Mouse (Mus musculus) macrophage (primary cell): ENCODE data around the gene Tex22. TPM values are rescaled to one million over a fixed set of nuclear protein-coding genes. Genes with fewer than 3 reads are reported as not detected.

Experiments
- H3K27ac ChIP-seq: fragments of 350-480 bp; formaldehyde crosslinking; 2 replicates; pipeline ENCODE4 v1.9.0; 2021
- H3K36me3 ChIP-seq: fragments of 350-480 bp; formaldehyde crosslinking; 2 replicates; pipeline ENCODE4 v1.9.0; 2021; ENCODE audit errors: inconsistent target
- H3K4me3 ChIP-seq: fragments of 350-480 bp; formaldehyde crosslinking; 2 replicates; pipeline ENCODE4 v1.9.0; 2021; ENCODE audit errors: inconsistent target
- H3K79me2 ChIP-seq: fragments of 350-480 bp; formaldehyde crosslinking; 2 replicates; pipeline ENCODE4 v1.9.0; 2021; ENCODE audit errors: inconsistent target
- WGBS: methylation state at CpG from one replicate; pipeline ENCODE4 v1.1.7; 2026; ENCODE audit warnings: inconsistent platforms; ENCODE audit not compliant: missing documents; 5-methylcytosine and 5-hydroxymethylcytosine counted together
- polyA plus RNA-seq: library from polyadenylated mRNA; stranded (reverse); fragments of 250-400 nt; gene quantifications from 3 replicates; pipeline ENCODE4 v1.2.4, GENCODE M21; 2018; ENCODE audit warnings: inconsistent platforms
- total RNA-seq, 78 experiments: library from RNA; depleted of rRNA; stranded (reverse); fragments of 250-400 nt; gene quantifications; 1 replicate in 9 of 78; 2 replicates in 24 of 78; 3 replicates in 43 of 78; 4 replicates in 2 of 78; pipeline ENCODE4 v1.2.4; 2018; ENCODE audit warnings: inconsistent platforms in 56 of 78

Gene Tex22
- 1 to 10 TPM in 21 of 26 experiments, under 1 TPM in 4, not detected in 1; 0.71 to 7.4 (median 1.4) TPM for total RNA-seq (2018; cell fraction: chromatin; rRNA removed)
- under 1 TPM in 2 of 26 experiments, not detected in 24; 0.20 to 0.39 TPM for total RNA-seq (2018; cell fraction: cytosol; rRNA removed)
- 1 to 10 TPM in 6 of 26 experiments, under 1 TPM in 10, not detected in 10; 0.46 to 2.0 (median 0.76) TPM for total RNA-seq (2018; cell fraction: nucleus; rRNA removed)
- polyA plus RNA-seq: not detected in 3 replicates

- H3K79me2 ChIP-seq: no peaks in the 10 kb centered on the region
- peak within 1 kb of the TSS; percentile 53 for H3K27ac ChIP-seq
- H3K36me3 ChIP-seq: peaks cover 25% of the 10 kb centered on the region
- WGBS: 2% methylated on average over 32 of the region's 32 CpGs
- H3K4me3 ChIP-seq: peak within 1 kb of the TSS; percentile 50
Measured at GRCm38 (mm10) chr12:113074329-113075062, at the start of gene Tex22. Tex22 (plus strand) TSS chr12:113074502.

- 100% methylated on average over 1 of the region's 1 CpGs for WGBS
Measured at GRCm38 (mm10) chr12:113026557-113026956, 47.7 kb upstream of the Tex22 start.

GRCm38 (mm10) chr12:113027495-113027894 is 46.8 kb upstream of the Tex22 start:
- H3K79me2 ChIP-seq: peaks cover 90% of the 10 kb centered on the region
- 100% methylated on average over 2 of the region's 2 CpGs for WGBS
- peaks cover 27% of the 10 kb centered on the region; the same call in 1 of the 2 replicates for H3K36me3 ChIP-seq
- H3K4me3 ChIP-seq: no peak overlapping the region
- H3K27ac ChIP-seq: no peak overlapping the region

More at GRCm38 (mm10) chr12:113026557-113026956, 47.7 kb upstream of the Tex22 start:
- Histone ChIP-seq H3K27ac (peak overlapping the region; percentile 32), H3K79me2 (peaks cover 90% of the 10 kb centered on the region), H3K4me3 (no peak overlapping the region), H3K36me3 (peaks cover 27% of the 10 kb centered on the region; the same call in 1 of the 2 replicates)

- Histone ChIP-seq H3K4me3 (no peak overlapping the region), H3K79me2 (peaks cover 91% of the 10 kb centered on the region), H3K36me3 (peaks cover 27% of the 10 kb centered on the region; the same call in 1 of the 2 replicates), H3K27ac (no peak overlapping the region)
- 92% methylated on average over 5 of the region's 5 CpGs for WGBS
Measured at GRCm38 (mm10) chr12:113028067-113028466, 46.2 kb upstream of the Tex22 start.

GRCm38 (mm10) chr12:113028898-113029297 is 45.4 kb upstream of the Tex22 start:
- 87% methylated on average over 9 of the region's 9 CpGs for WGBS

GRCm38 (mm10) chr12:113030046-113030445 is 44.3 kb upstream of the Tex22 start:
- peak overlapping the region; percentile 81 for H3K27ac ChIP-seq
- 77% methylated on average over 4 of the region's 4 CpGs for WGBS
- no peak overlapping the region for H3K4me3 ChIP-seq
- H3K36me3 ChIP-seq: peaks cover 26% of the 10 kb centered on the region; the same call in 1 of the 2 replicates
- H3K79me2 ChIP-seq: peaks cover 91% of the 10 kb centered on the region

More at GRCm38 (mm10) chr12:113028898-113029297, 45.4 kb upstream of the Tex22 start:
- Histone ChIP-seq H3K27ac (no peak overlapping the region), H3K4me3 (no peak overlapping the region), H3K79me2 (peaks cover 91% of the 10 kb centered on the region), H3K36me3 (peaks cover 27% of the 10 kb centered on the region; the same call in 1 of the 2 replicates)

- Histone ChIP-seq H3K4me3 (no peak overlapping the region), H3K36me3 (peaks cover 16% of the 10 kb centered on the region; the same call in 1 of the 2 replicates), H3K79me2 (peaks cover 91% of the 10 kb centered on the region), H3K27ac (peak overlapping the region; percentile 81)
- 13% methylated on average over 9 of the region's 9 CpGs for WGBS
Measured at GRCm38 (mm10) chr12:113030993-113031392, 43.3 kb upstream of the Tex22 start.

GRCm38 (mm10) chr12:113031441-113031840 is 42.9 kb upstream of the Tex22 start:
- Histone ChIP-seq H3K27ac (peak overlapping the region; percentile 81), H3K4me3 (no peak overlapping the region), H3K79me2 (peaks cover 93% of the 10 kb centered on the region), H3K36me3 (peaks cover 15% of the 10 kb centered on the region; the same call in 1 of the 2 replicates)
- 29% methylated on average over 6 of the region's 6 CpGs for WGBS

GRCm38 (mm10) chr12:113032296-113033250 is 41.7 kb upstream of the Tex22 start:
- Histone ChIP-seq H3K4me3 (no peak overlapping the region), H3K27ac (0 out of 2 replicates have a peak overlapping the region, but pooled peaks have one; percentile 81), H3K36me3 (peaks cover 13% of the 10 kb centered on the region; the same call in 1 of the 2 replicates), H3K79me2 (peaks cover 95% of the 10 kb centered on the region)
- 85% methylated on average over 11 of the region's 11 CpGs for WGBS

- Histone ChIP-seq H3K4me3 (no peak overlapping the region), H3K27ac (no peak overlapping the region), H3K79me2 (peaks cover 95% of the 10 kb centered on the region), H3K36me3 (no peaks in the 10 kb centered on the region; the same call in 1 of the 2 replicates)
- WGBS: 90% methylated on average over 2 of the region's 2 CpGs
Measured at GRCm38 (mm10) chr12:113035093-113035492, 39.2 kb upstream of the Tex22 start.

GRCm38 (mm10) chr12:113036996-113037395 is 37.3 kb upstream of the Tex22 start:
- H3K79me2 ChIP-seq: peaks cover 100% of the 10 kb centered on the region
- 93% methylated on average over 4 of the region's 4 CpGs for WGBS
- H3K36me3 ChIP-seq: no peaks in the 10 kb centered on the region; the same call in 1 of the 2 replicates
- no peak overlapping the region for H3K27ac ChIP-seq
- H3K4me3 ChIP-seq: no peak overlapping the region

- H3K4me3 ChIP-seq: no peak overlapping the region
- no peaks in the 10 kb centered on the region; the same call in 1 of the 2 replicates for H3K36me3 ChIP-seq
- no peak overlapping the region for H3K27ac ChIP-seq
- WGBS: 86% methylated on average over 4 of the region's 4 CpGs
- H3K79me2 ChIP-seq: peaks cover 100% of the 10 kb centered on the region
Measured at GRCm38 (mm10) chr12:113038414-113038813, 35.9 kb upstream of the Tex22 start.

GRCm38 (mm10) chr12:113041481-113042439 is 32.5 kb upstream of the Tex22 start:
- H3K79me2 ChIP-seq: peaks cover 86% of the 10 kb centered on the region
- H3K4me3 ChIP-seq: no peak overlapping the region
- H3K27ac ChIP-seq: no peak overlapping the region
- H3K36me3 ChIP-seq: peaks cover 30% of the 10 kb centered on the region
- WGBS: 89% methylated on average over 14 of the region's 15 CpGs
